In the genomic region with DNA sequence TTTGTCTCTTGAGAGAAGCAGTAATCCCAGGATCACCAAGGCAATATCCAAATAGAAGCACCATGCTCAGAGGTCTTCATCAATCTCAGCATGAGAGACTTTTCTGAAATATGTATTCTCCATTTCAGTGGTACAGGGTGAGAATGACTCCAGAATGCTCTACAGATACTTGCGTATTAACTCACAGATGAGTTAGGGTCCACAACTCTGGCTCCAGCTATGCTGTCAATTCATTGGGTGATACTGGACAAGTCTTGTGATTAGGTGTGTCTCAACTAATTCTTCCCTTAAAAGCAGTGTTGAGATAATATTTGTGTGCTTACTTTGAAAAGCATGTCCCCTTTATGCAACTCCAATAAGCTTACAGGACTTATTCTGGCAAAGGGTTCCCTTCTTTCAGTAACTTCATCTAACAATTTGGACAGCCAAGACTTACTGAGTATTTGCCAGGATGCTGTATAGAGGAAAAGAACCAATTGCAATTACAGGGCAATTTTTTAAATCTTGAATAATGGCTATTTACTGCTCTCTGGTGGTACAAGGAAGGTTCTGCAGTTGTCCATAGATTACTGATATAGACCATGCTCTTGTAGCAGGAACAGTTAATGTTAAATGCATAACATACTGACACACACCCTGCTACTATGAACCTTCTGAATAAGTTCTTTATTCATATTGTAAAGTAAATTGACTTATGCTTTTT, we compare ENCODE assay signal across 10 mouse cellular contexts.
A peak's percentile ranks its signal among the peaks of the same experiment; 100 is the strongest.
DNase-seq lines count a peak whose midpoint lies in the region; ATAC-seq and TF ChIP-seq lines count a peak whose summit lies in the region.
"Had no signal": no experiment of that assay in that cellular context is flagged by ENCODE, and none has a peak within 500 bp of the region (broad histone marks: within the 10 kb centered on the region; RNA-seq: fewer than 3 reads in every experiment).

No protein-coding gene starts in this region.

- ATAC-seq in kidney, embryonic 15.5 days (replicated peaks; ENCODE audit: low FRiP score): peak; percentile 22; the same call in 1 of the 2 replicates
- ATAC-seq in Patski: no peak
- peak; percentile 80 for ATAC-seq in hindbrain, embryonic 16.5 days

- no peak overlapping the region for H3K4me2 ChIP-seq in kidney, embryonic 15.5 days
- H3K4me2 ChIP-seq in CH12.LX (ENCODE audit: insufficient read depth, low read depth, poor library complexity, severe bottlenecking): no peak overlapping the region
- H3K4me2 ChIP-seq in hindbrain, embryonic 16.5 days (ENCODE audit: low read length): no peak overlapping the region
- H3K4me2 ChIP-seq: embryonic facial prominence, embryonic 15.5 days; neural tube, embryonic 12.5 days had no signal

- POLR2A ChIA-PET in Patski (lab: Charles Lee): no interaction called here

- no peaks in the 10 kb centered on the region for H3K36me3 ChIP-seq in kidney, embryonic 15.5 days
- no peaks in the 10 kb centered on the region for H3K36me3 ChIP-seq in CH12.LX (replicated peaks in 1 of 2; ENCODE audit: control insufficient read depth in 1 of 2, insufficient read depth in 1 of 2, low read length in 1 of 2)
- no peaks in the 10 kb centered on the region for H3K36me3 ChIP-seq in hindbrain, embryonic 16.5 days (ENCODE audit: control insufficient read depth, insufficient read depth, low read length)
- H3K36me3 ChIP-seq: embryonic facial prominence, embryonic 15.5 days; neural tube, embryonic 12.5 days had no signal

- TF ChIP-seq POLR2A in CH12.LX (IDR thresholded peaks at IDR 0.05; ENCODE audit: low read depth, low read length): no peak

- no peak overlapping the region for H3K9ac ChIP-seq in kidney, embryonic 15.5 days
- H3K9ac ChIP-seq in CH12.LX (ENCODE audit: insufficient read depth, low read depth): no peak overlapping the region
- H3K9ac ChIP-seq in hindbrain, embryonic 16.5 days (ENCODE audit: low read depth, low read length): no peak overlapping the region
- H3K9ac ChIP-seq: embryonic facial prominence, embryonic 15.5 days; neural tube, embryonic 12.5 days had no signal

- TF ChIP-seq EP300 in CH12.LX (IDR thresholded peaks at IDR 0.05; ENCODE audit: low read length): no peak

- in situ Hi-C loops in CH12.LX (cut with MboI; ENCODE audit: low pct_ligation_motif_present, low pct_unique_long_range_greater_than_20kb, low sequenced_read_pairs): loop anchor here (25.0 kb wide), 1 partner anchor 880 kb away; the partner anchor contains the start of genes Gm11213 and Tex48
- in situ Hi-C loops in Patski (cut with MboI; ENCODE audit: low pct_unique_long_range_greater_than_20kb): loop anchor here (5.0 to 25.0 kb wide), 6 partner anchors 445 to 1080 kb away; partner anchors contain the start of genes Akna, Tex48 and Tnc

- no peaks in the 10 kb centered on the region for H3K79me2 ChIP-seq in CH12.LX (replicated peaks; ENCODE audit: control insufficient read depth, extremely low read depth, insufficient read depth, poor library complexity, severe bottlenecking)

- TF ChIP-seq CTCF in CH12.LX (conservative IDR thresholded peaks at IDR 0.05 in 1 of 2, IDR thresholded peaks at IDR 0.05 in 1 of 2; ENCODE audit: low read depth in 2 of 2, low read length in 2 of 2) (peak in 1 of 2 experiments; percentile 70; a peak in 2 of 4 replicates), Patski (IDR thresholded peaks at IDR 0.05) (peak; percentile 53)

- peak; percentile 79 for TF ChIP-seq RAD21 in CH12.LX (IDR thresholded peaks at IDR 0.05; ENCODE audit: low read depth, low read length)

- WGBS in kidney, embryonic 15.5 days: 90% methylated on average over 1 of the region's 1 CpGs
- 100% methylated on average over 1 of the region's 1 CpGs for WGBS in hindbrain, embryonic 16.5 days

- no peak for DNase-seq in kidney, postnatal 10 days
- peak; percentile 31 for DNase-seq in CH12.LX (ENCODE audit: extremely low read depth)
- no peak for DNase-seq in Patski (ENCODE audit: low read depth, low spot score)
- no peak for DNase-seq in thymus, postnatal 0 days (ENCODE audit: low spot score)
- no peak for DNase-seq in kidney, postnatal 25 days
- DNase-seq in urinary bladder, postnatal 36 days (ENCODE audit: low spot score in 2 of 2): no peak

- no peak overlapping the region for H3K4me3 ChIP-seq in kidney, embryonic 15.5 days (replicated peaks)
- H3K4me3 ChIP-seq in CH12.LX (replicated peaks in 1 of 3; ENCODE audit: low read depth in 2 of 3, low read length in 2 of 3, poor library complexity in 1 of 3): no peak overlapping the region
- no peak overlapping the region for H3K4me3 ChIP-seq in hindbrain, embryonic 16.5 days (ENCODE audit: low read length)
- H3K4me3 ChIP-seq: embryonic facial prominence, embryonic 15.5 days; neural tube, embryonic 12.5 days had no signal

- H3K27ac ChIP-seq in kidney, embryonic 15.5 days: no peak overlapping the region
- no peak overlapping the region for H3K27ac ChIP-seq in CH12.LX (ENCODE audit: insufficient read depth, low read depth)
- no peak overlapping the region for H3K27ac ChIP-seq in hindbrain, embryonic 16.5 days (ENCODE audit: low read depth, low read length)
- H3K27ac ChIP-seq: embryonic facial prominence, embryonic 15.5 days; neural tube, embryonic 12.5 days had no signal

- dilution Hi-C loops in CH12.LX (cut with MboI; ENCODE audit: extremely low pct_ligation_motif_present, extremely low pct_unique_long_range_greater_than_20kb, low sequenced_read_pairs): no loop called here

- H3K9me3 ChIP-seq in kidney, embryonic 15.5 days (replicated peaks): no peaks in the 10 kb centered on the region
- no peaks in the 10 kb centered on the region for H3K9me3 ChIP-seq in CH12.LX (replicated peaks; ENCODE audit: low read length)
- H3K9me3 ChIP-seq in hindbrain, embryonic 16.5 days (ENCODE audit: control insufficient read depth, low read length): no peaks in the 10 kb centered on the region
- H3K9me3 ChIP-seq: embryonic facial prominence, embryonic 15.5 days; neural tube, embryonic 12.5 days had no signal

- H3K27me3 ChIP-seq in kidney, embryonic 15.5 days: no peaks in the 10 kb centered on the region
- no peaks in the 10 kb centered on the region for H3K27me3 ChIP-seq in CH12.LX (replicated peaks)
- H3K27me3 ChIP-seq in Patski: no peaks in the 10 kb centered on the region
- no peaks in the 10 kb centered on the region for H3K27me3 ChIP-seq in hindbrain, embryonic 16.5 days (replicated peaks; ENCODE audit: control insufficient read depth, insufficient read depth, low read length)
- H3K27me3 ChIP-seq: embryonic facial prominence, embryonic 15.5 days; neural tube, embryonic 12.5 days had no signal

- no peaks in the 10 kb centered on the region for H3K4me1 ChIP-seq in kidney, embryonic 15.5 days
- H3K4me1 ChIP-seq in CH12.LX (ENCODE audit: control insufficient read depth in 1 of 2, insufficient read depth in 2 of 2): no peaks in the 10 kb centered on the region
- H3K4me1 ChIP-seq in hindbrain, embryonic 16.5 days (ENCODE audit: control insufficient read depth, insufficient read depth, low read depth, low read length): no peaks in the 10 kb centered on the region
- H3K4me1 ChIP-seq: embryonic facial prominence, embryonic 15.5 days; neural tube, embryonic 12.5 days had no signal

- CTCF ChIA-PET in Patski (lab: Charles Lee): no interaction called here

TF ChIP-seq in CH12.LX, 34 proteins besides CTCF, POLR2A, EP300 and RAD21:
- peak; percentile 51; the same call in 1 of the 2 replicates for TF ChIP-seq ZC3H11A (IDR thresholded peaks at IDR 0.05; ENCODE audit: low read depth, low read length)
- TF ChIP-seq SMC3 (IDR thresholded peaks at IDR 0.05; ENCODE audit: low read depth, low read length): peak; percentile 58
- no peak for TF ChIP-seq ETS1 (conservative IDR thresholded peaks at IDR 0.05; ENCODE audit: low read depth, low read length)
